ENCODE assay signal across 28 mouse cellular contexts in the genomic region with DNA sequence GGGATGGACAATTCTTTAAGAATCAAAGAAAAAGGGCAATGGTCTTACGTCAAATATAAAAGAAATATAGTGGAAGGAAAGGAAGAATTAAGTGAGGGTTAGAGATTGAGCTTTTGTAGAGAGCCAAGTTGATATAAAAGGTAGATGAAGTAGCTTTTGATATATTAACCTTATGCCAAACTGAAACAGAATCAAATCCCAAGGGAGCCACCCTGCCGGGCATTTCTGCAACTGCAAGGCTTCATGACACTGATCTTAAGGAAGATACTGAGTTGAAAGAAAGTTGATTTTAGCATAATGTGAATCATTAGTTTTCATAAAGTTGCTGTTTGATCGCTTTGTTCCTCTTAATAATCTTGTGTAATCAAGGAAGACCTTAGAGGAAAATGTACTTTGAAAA. TPM values are rescaled to one million over a fixed set of nuclear protein-coding genes. Genes with fewer than 3 reads are reported as not detected.
DNase-seq lines count a peak whose midpoint lies in the region; ATAC-seq and TF ChIP-seq lines count a peak whose summit lies in the region.
"Had no signal": no experiment of that assay in that cellular context is flagged by ENCODE, and none has a peak within 500 bp of the region (broad histone marks: within the 10 kb centered on the region; RNA-seq: fewer than 3 reads in every experiment).

No protein-coding gene starts in this region.

- intact Hi-C loops in heart, adult 2 months (cut with DNase I), result no loop called here

- DNase-seq in kidney, postnatal 0 days (ENCODE audit: low spot score), result no peak
- peak; percentile 41 to 46 for DNase-seq in B cell, adult 2 months
- peak; percentile 49 for DNase-seq in CH12.LX (ENCODE audit: extremely low read depth)
- DNase-seq in splenic B cell, adult 2 months (ENCODE audit: low read depth, low spot score), result peak; percentile 62
- no peak for DNase-seq in limb, embryonic 10.5 days (ENCODE audit: low spot score)
- DNase-seq in cerebellum, postnatal 4 days (ENCODE audit: low spot score in 2 of 2), result no peak
- no peak for DNase-seq in heart, adult 2 months
- DNase-seq: adrenal gland, adult 8-10 months; adrenal gland, postnatal 14 days; adrenal gland, postnatal 36 days; cerebellum, adult 11-12 months; cerebellum, adult 2 months; cerebellum, adult 9-10 months; cerebellum, postnatal 10 days; cerebellum, postnatal 25 days; embryo, embryonic 11 days had no signal

- H3K4me3 ChIP-seq in kidney, postnatal 0 days (replicated peaks; ENCODE audit: low read depth, low read length), result no peak overlapping the region
- no peak overlapping the region for H3K4me3 ChIP-seq in kidney, embryonic 14.5 days (ENCODE audit: low read length)
- no peak overlapping the region for H3K4me3 ChIP-seq in CH12.LX (replicated peaks in 1 of 3; ENCODE audit: low read depth in 2 of 3, low read length in 2 of 3, poor library complexity in 1 of 3)
- H3K4me3 ChIP-seq in limb, embryonic 10.5 days, result no peak overlapping the region
- no peak overlapping the region for H3K4me3 ChIP-seq in heart, adult 2 months
- H3K4me3 ChIP-seq: embryonic facial prominence, embryonic 13.5 days; embryonic facial prominence, embryonic 15.5 days; erythroblast, embryonic 14.5 days; forebrain, embryonic 10.5 days; forebrain, embryonic 12.5 days had no signal

- TF ChIP-seq EP300 in CH12.LX (IDR thresholded peaks at IDR 0.05; ENCODE audit: low read length), result no peak
- TF ChIP-seq EP300 in heart, adult 2 months (IDR thresholded peaks at IDR 0.05; ENCODE audit: insufficient read depth, low read depth, low read length), result no peak

- no peaks in the 10 kb centered on the region for H3K27me3 ChIP-seq in kidney, postnatal 0 days (ENCODE audit: insufficient read depth, low read length)
- H3K27me3 ChIP-seq in kidney, embryonic 14.5 days (ENCODE audit: control insufficient read depth, insufficient read depth, low read length), result no peaks in the 10 kb centered on the region
- no peaks in the 10 kb centered on the region for H3K27me3 ChIP-seq in CH12.LX (replicated peaks)
- H3K27me3 ChIP-seq in splenic B cell, adult 2 months (ENCODE audit: control insufficient read depth, insufficient read depth, low read length, poor library complexity, severe bottlenecking), result no peaks in the 10 kb centered on the region
- H3K27me3 ChIP-seq in limb, embryonic 10.5 days (ENCODE audit: low read depth, poor library complexity, severe bottlenecking), result no peaks in the 10 kb centered on the region
- H3K27me3 ChIP-seq in heart, adult 2 months (ENCODE audit: control insufficient read depth, insufficient read depth, low read length), result no peaks in the 10 kb centered on the region
- H3K27me3 ChIP-seq: embryonic facial prominence, embryonic 13.5 days; embryonic facial prominence, embryonic 15.5 days; forebrain, embryonic 12.5 days; Patski had no signal

- H3K27ac ChIP-seq in kidney, postnatal 0 days, result no peak overlapping the region
- H3K27ac ChIP-seq in kidney, embryonic 14.5 days (ENCODE audit: low read depth, low read length), result no peak overlapping the region
- H3K27ac ChIP-seq in CH12.LX (ENCODE audit: insufficient read depth, low read depth), result no peak overlapping the region
- H3K27ac ChIP-seq in limb, embryonic 10.5 days, result no peak overlapping the region
- no peak overlapping the region for H3K27ac ChIP-seq in heart, adult 2 months
- H3K27ac ChIP-seq: embryonic facial prominence, embryonic 13.5 days; embryonic facial prominence, embryonic 15.5 days; forebrain, embryonic 10.5 days; forebrain, embryonic 12.5 days had no signal

- dilution Hi-C loops in CH12.LX (cut with MboI; ENCODE audit: extremely low pct_ligation_motif_present, extremely low pct_unique_long_range_greater_than_20kb, low sequenced_read_pairs), result no loop called here

- WGBS in kidney, postnatal 0 days, result 84% methylated on average over 3 of the region's 3 CpGs
- 95% methylated on average over 3 of the region's 3 CpGs for WGBS in kidney, embryonic 14.5 days
- WGBS in limb, embryonic 10.5 days, result 92% methylated on average over 3 of the region's 3 CpGs
- 81% methylated on average over 3 of the region's 3 CpGs for WGBS in heart, adult 2 months

- H3K36me3 ChIP-seq in kidney, postnatal 0 days (ENCODE audit: insufficient read depth, low read length), result peaks cover 18% of the 10 kb centered on the region
- H3K36me3 ChIP-seq in kidney, embryonic 14.5 days (ENCODE audit: control insufficient read depth, insufficient read depth, low read length), result peaks cover 54% of the 10 kb centered on the region
- H3K36me3 ChIP-seq in CH12.LX (replicated peaks in 1 of 2; ENCODE audit: control insufficient read depth in 1 of 2, insufficient read depth in 1 of 2, low read length in 1 of 2), result peaks cover 28 to 58% of the 10 kb centered on the region in 2 experiments
- H3K36me3 ChIP-seq in splenic B cell, adult 2 months (ENCODE audit: control insufficient read depth, insufficient read depth, low read length, poor library complexity, severe bottlenecking), result 0 out of 2 replicates have a peak, but pooled peaks cover 3% of the 10 kb centered on the region
- H3K36me3 ChIP-seq in limb, embryonic 10.5 days, result peaks cover 78% of the 10 kb centered on the region
- no peaks in the 10 kb centered on the region for H3K36me3 ChIP-seq in heart, adult 2 months (ENCODE audit: control insufficient read depth, insufficient read depth, low read length)

- in situ Hi-C loops in CH12.LX (cut with MboI; ENCODE audit: low pct_ligation_motif_present, low pct_unique_long_range_greater_than_20kb, low sequenced_read_pairs), result no loop called here

- no peaks in the 10 kb centered on the region for H3K4me1 ChIP-seq in kidney, postnatal 0 days (replicated peaks; ENCODE audit: insufficient read depth, low read length)
- H3K4me1 ChIP-seq in kidney, embryonic 14.5 days (ENCODE audit: control insufficient read depth, insufficient read depth, low read length), result 0 out of 2 replicates have a peak, but pooled peaks cover 2% of the 10 kb centered on the region
- peaks cover 3 to 10% of the 10 kb centered on the region in 2 experiments; a peak in 3 of 4 replicates for H3K4me1 ChIP-seq in CH12.LX (ENCODE audit: control insufficient read depth in 1 of 2, insufficient read depth in 2 of 2)
- H3K4me1 ChIP-seq in limb, embryonic 10.5 days, result peaks cover 5% of the 10 kb centered on the region; the same call in 1 of the 2 replicates
- no peaks in the 10 kb centered on the region for H3K4me1 ChIP-seq in heart, adult 2 months (ENCODE audit: control insufficient read depth, insufficient read depth, low read length)

- 0 out of 2 replicates have a peak, but pooled peaks cover 3% of the 10 kb centered on the region for H3K79me2 ChIP-seq in CH12.LX (replicated peaks; ENCODE audit: control insufficient read depth, extremely low read depth, insufficient read depth, poor library complexity, severe bottlenecking)
- no peaks in the 10 kb centered on the region for H3K79me2 ChIP-seq in heart, adult 2 months (replicated peaks; ENCODE audit: control insufficient read depth, insufficient read depth, low read length)

- ATAC-seq in kidney, postnatal 0 days (replicated peaks; ENCODE audit: low FRiP score, low read depth), result no peak
- ATAC-seq in kidney, embryonic 14.5 days (ENCODE audit: low FRiP score, low TSS enrichment), result no peak
- ATAC-seq: activated CD4-positive, CD25-positive, alpha-beta regulatory T cell, adult 4 months; CD4-positive, CD25-positive, alpha-beta regulatory T cell, adult 4 months; forebrain, embryonic 14.5 days; forebrain, embryonic 16.5 days; Patski had no signal

- no peak overlapping the region for H3K4me2 ChIP-seq in kidney, postnatal 0 days (ENCODE audit: low read length)
- no peak overlapping the region for H3K4me2 ChIP-seq in kidney, embryonic 14.5 days (replicated peaks; ENCODE audit: low read depth, low read length)
- H3K4me2 ChIP-seq in CH12.LX (ENCODE audit: insufficient read depth, low read depth, poor library complexity, severe bottlenecking), result no peak overlapping the region
- H3K4me2 ChIP-seq: embryonic facial prominence, embryonic 13.5 days; embryonic facial prominence, embryonic 15.5 days; forebrain, embryonic 12.5 days had no signal

- no peak overlapping the region for H3K9ac ChIP-seq in kidney, postnatal 0 days (ENCODE audit: low read depth, low read length)
- H3K9ac ChIP-seq in kidney, embryonic 14.5 days (ENCODE audit: low read depth, low read length), result no peak overlapping the region
- no peak overlapping the region for H3K9ac ChIP-seq in CH12.LX (ENCODE audit: insufficient read depth, low read depth)
- no peak overlapping the region for H3K9ac ChIP-seq in heart, adult 2 months (ENCODE audit: low read depth, low read length)
- H3K9ac ChIP-seq: embryonic facial prominence, embryonic 13.5 days; embryonic facial prominence, embryonic 15.5 days; forebrain, embryonic 12.5 days had no signal

- no peaks in the 10 kb centered on the region for H3K9me3 ChIP-seq in kidney, postnatal 0 days (replicated peaks; ENCODE audit: low read length)
- H3K9me3 ChIP-seq in kidney, embryonic 14.5 days (ENCODE audit: control insufficient read depth, low read length), result no peaks in the 10 kb centered on the region
- no peaks in the 10 kb centered on the region for H3K9me3 ChIP-seq in CH12.LX (replicated peaks; ENCODE audit: low read length)
- no peaks in the 10 kb centered on the region for H3K9me3 ChIP-seq in limb, embryonic 10.5 days (replicated peaks)
- H3K9me3 ChIP-seq: embryonic facial prominence, embryonic 13.5 days; embryonic facial prominence, embryonic 15.5 days; forebrain, embryonic 10.5 days; forebrain, embryonic 12.5 days had no signal

- TF ChIP-seq CTCF in kidney, postnatal 0 days (IDR thresholded peaks at IDR 0.05; ENCODE audit: low read depth), result 0 out of 2 replicates have a peak, but pooled peaks have one; percentile 6
- TF ChIP-seq CTCF in CH12.LX (conservative IDR thresholded peaks at IDR 0.05 in 1 of 2, IDR thresholded peaks at IDR 0.05 in 1 of 2; ENCODE audit: low read depth in 2 of 2, low read length in 2 of 2), result peak; percentile 49 to 52
- TF ChIP-seq CTCF in heart, adult 2 months (IDR thresholded peaks at IDR 0.05), result no peak

- TF ChIP-seq POLR2A in CH12.LX (IDR thresholded peaks at IDR 0.05; ENCODE audit: low read depth, low read length), result no peak
- no peak for TF ChIP-seq POLR2A in heart, adult 2 months (IDR thresholded peaks at IDR 0.05; ENCODE audit: insufficient read depth, low read depth, low read length)

- no peak for TF ChIP-seq RAD21 in CH12.LX (IDR thresholded peaks at IDR 0.05; ENCODE audit: low read depth, low read length)

RNA-seq across cellular contexts. Expression of a gene that starts 4.8 kb away (rescaled TPM):
- 8.5 and 13.0 TPM in 2 replicates for polyA plus RNA-seq in kidney, postnatal 0 days (2015; fragmentation: Nextera tagmentation; extraction: Ambion mirVana)
- polyA plus RNA-seq in kidney, embryonic 14.5 days (2014; fragmentation: Nextera tagmentation; extraction: Ambion mirVana), result 22.9 and 30.6 TPM in 2 replicates
- total RNA-seq in CH12.LX (2012; rRNA removed), result 11.5 and 12.0 TPM in 2 replicates
- total RNA-seq in CH12.LX (2014; rRNA removed), result 11.0 and 14.8 TPM in 2 replicates
- polyA plus RNA-seq in CH12.LX (2012; ENCODE audit: insufficient read length, low read depth), result 13.4 and 15.5 TPM in 2 replicates
- polyA plus RNA-seq in limb, embryonic 10.5 days (2016; fragmentation: Nextera tagmentation; extraction: Ambion mirVana), result 21.6 and 27.6 TPM in 2 replicates
- total RNA-seq in heart, adult 2 months (2021), result 1 to 10 TPM in 1 of 2 experiments, under 1 TPM in 1; 0.75 to 1.2 TPM
- polyA plus RNA-seq in heart, adult 2 months (2012; rRNA removed), result 0.53 and 3.3 TPM in 2 replicates

RNA-seq across cellular contexts. Expression of a gene that starts 4.8 kb away (rescaled TPM):
- polyA plus RNA-seq in kidney, postnatal 0 days (2015; fragmentation: Nextera tagmentation; extraction: Ambion mirVana), result 15.8 and 16.4 TPM in 2 replicates
- polyA plus RNA-seq in kidney, embryonic 14.5 days (2014; fragmentation: Nextera tagmentation; extraction: Ambion mirVana), result 23.8 and 31.7 TPM in 2 replicates
- total RNA-seq in CH12.LX (2012; rRNA removed) (9.8 and 10.2 TPM in 2 replicates), CH12.LX (2014; rRNA removed) (14.4 and 15.4 TPM in 2 replicates)
- polyA plus RNA-seq in CH12.LX (2012; ENCODE audit: insufficient read length, low read depth), result 10.9 and 13.6 TPM in 2 replicates
- polyA plus RNA-seq in limb, embryonic 10.5 days (2016; fragmentation: Nextera tagmentation; extraction: Ambion mirVana), result 25.9 and 27.3 TPM in 2 replicates
- 1 to 10 TPM; 1.7 TPM for total RNA-seq in heart, adult 2 months (2021)
- 0.92 and 1.4 TPM in 2 replicates for polyA plus RNA-seq in heart, adult 2 months (2012; rRNA removed)

RNA-seq across cellular contexts. Expression of a gene that starts 28.3 kb away (rescaled TPM):
- polyA plus RNA-seq in kidney, postnatal 0 days (2015; fragmentation: Nextera tagmentation; extraction: Ambion mirVana), result 0.82 and 0.99 TPM in 2 replicates
- polyA plus RNA-seq in kidney, embryonic 14.5 days (2014; fragmentation: Nextera tagmentation; extraction: Ambion mirVana), result 0.16 and 0.74 TPM in 2 replicates
- total RNA-seq in CH12.LX (2012; rRNA removed) (0.13 and 0.17 TPM in 2 replicates), CH12.LX (2014; rRNA removed) (not detected in 2 replicates)
- 0.69 and 0.78 TPM in 2 replicates for polyA plus RNA-seq in CH12.LX (2012; ENCODE audit: insufficient read length, low read depth)
- polyA plus RNA-seq in limb, embryonic 10.5 days (2016; fragmentation: Nextera tagmentation; extraction: Ambion mirVana), result 0.26 and 0.30 TPM in 2 replicates
- 1 to 10 TPM in 1 of 2 experiments, under 1 TPM in 1; 0.73 to 1.3 TPM for total RNA-seq in heart, adult 2 months (2021)
- polyA plus RNA-seq in heart, adult 2 months (2012; rRNA removed), result 6.8 and 12.0 TPM in 2 replicates
- total RNA-seq: ES-E14 had no signal
- polyA plus RNA-seq: activated CD4-positive, CD25-positive, alpha-beta regulatory T cell, adult 4 months; erythroblast, embryonic 14.5 days; forebrain, embryonic 14.5 days; forebrain, embryonic 16.5 days had no signal

Comparison
In these comparisons a context has a peak if more than half of its experiments do, and no peak if none do; other contexts are left out.
1. DNase-seq: peak in B cell, adult 2 months (2 of 2), CH12.LX (single experiment) and splenic B cell, adult 2 months (single experiment); none in kidney, postnatal 0 days (single experiment), limb, embryonic 10.5 days (single experiment), cerebellum, postnatal 4 days (0 of 2) and heart, adult 2 months (0 of 2).